Mouse (Mus musculus) thymus, adult 2 months (tissue): Measurements from ENCODE around the gene Eif2ak4.

Source experiments
- CTCF ChIP-seq: fragments of 200-500 bp; IDR thresholded peaks from 2 replicates; pipeline ENCODE4 v1.5.1; 2012; ENCODE audit warnings: mild to moderate bottlenecking, control low read depth, low read length, moderate library complexity, borderline replicate concordance; ENCODE audit not compliant: control insufficient read depth, poor library complexity, insufficient read depth; ENCODE audit errors: extremely low read depth
- POLR2A ChIP-seq: fragments of 200-500 bp; IDR thresholded peaks from 2 replicates; pipeline ENCODE4 v1.6.1; 2012; ENCODE audit warnings: mild to moderate bottlenecking, low read length, control low read depth, moderate library complexity; ENCODE audit not compliant: control insufficient read depth, poor library complexity, insufficient read depth; ENCODE audit errors: extremely low read depth

GRCm38 (mm10) chr2:118468354-118468753 lies 79.9 kb downstream of the Eif2ak4 start:
- TF ChIP-seq CTCF (no peak), POLR2A (no peak)
